Mouse (Mus musculus) kidney, postnatal 0 days (tissue): ENCODE results near the gene Cela1. TPM values are rescaled to one million over a fixed set of nuclear protein-coding genes. Genes with fewer than 3 reads are reported as not detected.

Experiments used
- ATAC-seq: fragments of 200-750 bp; cut with Nextera tagmentation; replicated peaks from 2 replicates; pipeline ENCODE4 v1.8.0; 2017; ENCODE audit warnings: low read depth, moderate number of reproducible peaks, moderate TSS enrichment, moderate library complexity; ENCODE audit not compliant: low FRiP score
- DNase-seq: peaks from one replicate; pipeline ENCODE4 v3.0.0-alpha.2; 2016; ENCODE audit warnings: low spot score
- H3K27ac ChIP-seq: fragments of 300-500 bp; sonication (generic); 2 replicates; pipeline ENCODE4 v1.5.1; 2014; ENCODE audit warnings: mild to moderate bottlenecking
- H3K27me3 ChIP-seq: fragments of 300-500 bp; sonication (generic); 2 replicates; pipeline ENCODE4 v1.6.1; 2014; ENCODE audit warnings: low read length, mixed read lengths; ENCODE audit not compliant: insufficient read depth
- H3K36me3 ChIP-seq: fragments of 300-500 bp; sonication (generic); 2 replicates; pipeline ENCODE4 v1.6.1; 2014; ENCODE audit warnings: low read length, mixed read lengths; ENCODE audit not compliant: insufficient read depth
- H3K4me1 ChIP-seq: fragments of 300-500 bp; sonication (generic); replicated peaks from 2 replicates; pipeline ENCODE4 v1.6.1; 2014; ENCODE audit warnings: antibody characterized with exemption, low read length, mixed read lengths; ENCODE audit not compliant: insufficient read depth
- H3K4me2 ChIP-seq: fragments of 300-500 bp; sonication (generic); 2 replicates; pipeline ENCODE4 v1.6.1; 2014; ENCODE audit warnings: mild to moderate bottlenecking, low read length, moderate library complexity, mixed read lengths
- H3K4me3 ChIP-seq: fragments of 300-500 bp; sonication (generic); replicated peaks from 2 replicates; pipeline ENCODE4 v1.5.1; 2014; ENCODE audit warnings: low read depth, low read length
- H3K9ac ChIP-seq: fragments of 300-500 bp; sonication (generic); 2 replicates; pipeline ENCODE4 v1.6.1; 2014; ENCODE audit warnings: low read depth, low read length
- H3K9me3 ChIP-seq: fragments of 300-500 bp; sonication (generic); replicated peaks from 2 replicates; pipeline ENCODE4 v1.6.1; 2016; ENCODE audit warnings: low read length, inconsistent platforms, mixed read lengths
- CTCF ChIP-seq: IDR thresholded peaks from 2 replicates; pipeline ENCODE4 v1.5.1; 2016; ENCODE audit warnings: antibody characterized with exemption, low read depth, mild to moderate bottlenecking, moderate library complexity
- WGBS: fragments of 180-500 bp; shearing (Covaris S2); extraction: QIAGEN DNeasy Blood & Tissue Kit; methylation state at CpG from one replicate; pipeline ENCODE4 v1.1.7; 2014; 5-methylcytosine and 5-hydroxymethylcytosine counted together
- polyA plus RNA-seq: library from polyadenylated mRNA; unstranded; fragments of >200 nt; fragmentation: Nextera tagmentation; extraction: Ambion mirVana; gene quantifications from 2 replicates; pipeline ENCODE4 v1.2.1, GENCODE M21; 2015

Cela1 gene
- polyA plus RNA-seq, 1 experiment from 2014 or later: 50.5 TPM

DNA sequence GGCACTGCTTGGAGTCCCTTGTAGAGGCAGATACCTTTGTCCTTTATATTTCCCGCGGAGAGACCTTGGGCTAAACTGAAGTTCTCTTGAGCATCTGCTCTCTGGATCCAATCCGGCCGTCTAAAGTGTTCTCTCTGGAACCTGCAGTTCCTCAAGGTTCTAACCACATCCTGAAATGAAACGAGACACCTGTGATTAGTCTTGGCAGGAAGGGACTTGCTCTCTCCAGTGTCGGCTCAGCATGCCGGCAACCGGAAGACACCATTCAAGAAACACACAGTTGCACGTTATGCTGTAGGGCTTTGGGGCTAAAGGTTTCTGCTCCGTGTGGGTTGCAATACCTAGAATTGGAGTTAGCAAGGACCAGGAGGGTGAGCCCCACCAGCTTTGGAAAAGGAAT, 32.3 kb upstream of the Cela1 start:
- ATAC-seq: no peak
- Histone ChIP-seq H3K36me3 (no peaks in the 10 kb centered on the region), H3K4me2 (no peak overlapping the region), H3K27me3 (no peaks in the 10 kb centered on the region), H3K27ac (no peak overlapping the region), H3K9me3 (no peaks in the 10 kb centered on the region), H3K4me3 (no peak overlapping the region), H3K9ac (no peak overlapping the region), H3K4me1 (no peaks in the 10 kb centered on the region)
- DNase-seq: no peak
- no peak for TF ChIP-seq CTCF
- 66% methylated on average over 10 of the region's 10 CpGs for WGBS

DNA sequence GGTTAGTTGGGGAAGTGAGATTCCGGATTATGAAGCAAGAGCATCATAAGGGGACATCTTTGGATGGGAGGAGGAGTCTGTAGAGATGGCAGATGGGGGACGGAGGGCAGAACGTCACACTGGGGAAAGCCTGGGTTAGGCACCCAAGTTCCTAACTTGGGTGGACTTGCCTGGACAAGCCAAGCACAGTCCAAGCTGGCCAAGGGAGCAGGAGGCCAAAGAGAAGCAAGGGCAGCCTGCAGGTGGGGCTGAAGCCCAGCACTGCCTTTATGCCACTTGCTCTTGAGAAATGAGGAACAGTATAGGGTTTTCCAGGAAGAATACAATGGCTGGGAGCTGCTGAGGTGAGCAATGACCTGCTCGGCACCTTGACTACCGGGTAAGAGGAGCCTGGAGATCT, 31.5 kb upstream of the Cela1 start:
- Histone ChIP-seq H3K27me3 (no peaks in the 10 kb centered on the region), H3K4me3 (no peak overlapping the region), H3K4me1 (no peaks in the 10 kb centered on the region), H3K4me2 (no peak overlapping the region), H3K9ac (no peak overlapping the region), H3K36me3 (no peaks in the 10 kb centered on the region), H3K9me3 (no peaks in the 10 kb centered on the region), H3K27ac (no peak overlapping the region)
- no peak for TF ChIP-seq CTCF
- ATAC-seq: no peak
- DNase-seq: no peak
- 94% methylated on average over 5 of the region's 5 CpGs for WGBS

DNA sequence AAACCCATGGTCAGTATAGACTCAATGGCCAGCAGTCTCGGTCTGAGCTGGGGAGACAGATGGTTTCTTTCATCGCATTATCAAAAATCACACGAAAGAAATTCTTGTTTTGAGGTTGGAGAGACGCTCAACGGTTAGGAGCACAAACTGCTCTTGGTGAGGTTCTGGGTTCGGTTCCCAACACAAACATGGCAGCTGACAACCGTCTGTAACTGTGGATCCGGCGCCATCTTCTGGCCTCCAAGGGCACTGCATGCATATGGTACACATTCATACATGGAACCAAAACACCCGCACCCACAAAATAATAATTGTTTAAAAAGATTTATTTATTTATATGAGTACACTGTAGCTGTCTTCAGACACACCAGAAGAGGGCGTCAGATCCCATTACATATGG, 30.9 kb upstream of the Cela1 start:
- no peak overlapping the region for H3K9ac ChIP-seq
- no peaks in the 10 kb centered on the region for H3K4me1 ChIP-seq
- ATAC-seq (no peak), DNase-seq (no peak)
- no peaks in the 10 kb centered on the region for H3K9me3 ChIP-seq
- H3K36me3 ChIP-seq: no peaks in the 10 kb centered on the region
- 83% methylated on average over 11 of the region's 11 CpGs for WGBS
- H3K27me3 ChIP-seq: no peaks in the 10 kb centered on the region
- TF ChIP-seq CTCF: peak; percentile 44
- H3K4me3 ChIP-seq: no peak overlapping the region
- H3K4me2 ChIP-seq: no peak overlapping the region
- no peak overlapping the region for H3K27ac ChIP-seq

DNA sequence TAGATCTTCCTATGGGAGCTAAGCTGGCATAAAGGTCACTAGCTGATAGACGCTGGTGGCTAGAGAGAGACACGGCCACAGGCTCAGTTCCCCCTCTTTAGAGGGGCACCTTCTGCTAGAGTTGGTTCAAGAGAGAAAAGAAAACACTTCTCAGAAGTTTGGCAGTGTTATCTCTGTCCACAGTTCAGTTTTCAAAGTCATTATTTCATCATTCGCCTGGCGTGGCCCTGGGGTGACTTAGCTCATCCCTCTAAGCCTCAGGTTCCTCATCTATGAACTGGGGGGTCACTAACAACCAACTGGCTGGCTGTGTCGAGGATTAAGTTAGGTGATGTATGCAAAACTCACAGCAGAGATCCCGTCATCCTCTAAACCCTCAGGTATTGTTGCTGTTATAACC, 30.2 kb upstream of the Cela1 start:
- no peaks in the 10 kb centered on the region for H3K9me3 ChIP-seq
- H3K27me3 ChIP-seq: no peaks in the 10 kb centered on the region
- no peak for ATAC-seq
- no peak overlapping the region for H3K27ac ChIP-seq
- H3K4me2 ChIP-seq: no peak overlapping the region
- TF ChIP-seq CTCF: no peak
- WGBS: 72% methylated on average over 6 of the region's 6 CpGs
- no peak for DNase-seq
- H3K4me1 ChIP-seq: no peaks in the 10 kb centered on the region
- no peak overlapping the region for H3K4me3 ChIP-seq
- no peaks in the 10 kb centered on the region for H3K36me3 ChIP-seq
- H3K9ac ChIP-seq: no peak overlapping the region

DNA sequence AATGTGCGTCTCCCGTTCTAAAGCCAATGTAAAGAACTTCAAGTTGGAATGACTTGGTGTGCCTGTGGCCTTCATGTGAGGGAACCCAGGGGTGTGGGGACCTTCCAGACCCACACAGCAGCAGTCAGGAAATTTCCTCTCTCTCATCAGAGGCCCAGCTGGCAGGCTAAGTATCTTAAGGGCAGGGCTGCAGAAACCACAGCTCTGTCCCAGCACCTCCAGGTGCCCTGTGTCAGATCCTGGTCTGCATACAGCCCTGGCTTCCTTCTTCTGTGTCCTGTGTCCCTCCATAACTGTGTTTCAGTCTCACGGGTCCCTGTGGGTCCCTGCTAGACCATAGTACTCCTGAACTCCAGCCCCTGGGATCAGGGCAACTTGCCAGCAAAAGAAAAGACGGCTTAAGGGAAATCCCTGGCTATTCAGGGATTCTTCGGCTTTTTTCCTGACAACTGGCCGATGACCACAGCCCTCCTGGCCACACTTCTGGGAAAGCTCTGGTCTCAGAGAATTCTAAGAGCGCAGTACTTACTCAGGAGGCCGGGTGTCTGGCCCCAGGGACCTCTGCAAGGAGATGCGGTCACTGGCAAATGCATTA, 27.8 kb upstream of the Cela1 start:
- Histone ChIP-seq H3K4me2 (no peak overlapping the region), H3K36me3 (no peaks in the 10 kb centered on the region), H3K9ac (no peak overlapping the region), H3K27ac (no peak overlapping the region), H3K9me3 (no peaks in the 10 kb centered on the region), H3K4me1 (no peaks in the 10 kb centered on the region; the same call in 1 of the 2 replicates), H3K27me3 (no peaks in the 10 kb centered on the region), H3K4me3 (no peak overlapping the region)
- 65% methylated on average over 9 of the region's 9 CpGs for WGBS
- no peak for ATAC-seq
- no peak for TF ChIP-seq CTCF
- no peak for DNase-seq

DNA sequence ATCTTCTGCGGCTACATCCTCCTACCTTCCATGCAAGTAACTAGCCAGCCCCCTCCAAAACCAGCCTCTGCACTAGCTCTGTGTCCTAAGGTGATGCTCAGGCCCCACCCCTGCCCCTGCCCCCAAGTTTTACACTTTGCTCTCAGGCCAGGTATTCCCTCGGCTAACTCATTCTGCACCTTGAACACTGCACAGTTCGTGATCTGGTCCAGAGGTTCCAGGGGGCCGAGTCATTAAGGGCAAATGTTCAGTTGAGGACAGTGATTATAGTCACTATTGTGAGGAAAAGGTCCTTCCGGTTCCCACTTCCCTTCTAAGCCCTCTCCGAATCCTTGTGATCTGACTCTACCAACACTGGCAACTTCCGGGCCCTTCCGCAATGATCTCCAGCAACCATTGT, 26.7 kb upstream of the Cela1 start:
- DNase-seq (no peak), ATAC-seq (no peak)
- no peak overlapping the region for H3K4me3 ChIP-seq
- no peaks in the 10 kb centered on the region; the same call in 1 of the 2 replicates for H3K4me1 ChIP-seq
- H3K36me3 ChIP-seq: no peaks in the 10 kb centered on the region
- 86% methylated on average over 8 of the region's 8 CpGs for WGBS
- no peak overlapping the region for H3K9ac ChIP-seq
- no peaks in the 10 kb centered on the region for H3K9me3 ChIP-seq
- H3K4me2 ChIP-seq: no peak overlapping the region
- H3K27me3 ChIP-seq: no peaks in the 10 kb centered on the region
- TF ChIP-seq CTCF: no peak
- no peak overlapping the region for H3K27ac ChIP-seq

DNA sequence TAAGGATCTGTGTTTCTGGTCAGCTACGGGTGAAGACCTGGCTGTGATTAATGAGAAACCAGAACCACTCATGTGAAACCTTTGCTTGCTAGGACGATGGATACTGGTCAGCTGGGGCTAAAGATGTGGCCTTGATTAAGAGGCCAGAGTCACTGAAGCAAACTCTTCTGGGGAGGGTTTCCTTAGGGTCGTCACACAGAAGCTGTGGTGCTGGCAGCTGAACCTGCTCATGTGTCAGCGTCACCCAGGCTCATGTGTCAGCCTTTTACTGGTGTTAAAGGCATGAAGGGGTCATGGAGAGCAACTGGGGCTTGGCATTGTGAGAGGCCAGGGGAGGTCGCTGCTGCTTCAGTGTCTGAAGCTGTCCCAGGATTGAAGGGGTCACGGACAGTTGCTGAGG, 23.1 kb upstream of the Cela1 start:
- H3K9me3 ChIP-seq: no peaks in the 10 kb centered on the region
- peak; percentile 48 for TF ChIP-seq CTCF
- peaks cover 3% of the 10 kb centered on the region; the same call in 1 of the 2 replicates for H3K4me1 ChIP-seq
- no peaks in the 10 kb centered on the region for H3K27me3 ChIP-seq
- H3K4me2 ChIP-seq: no peak overlapping the region
- no peak overlapping the region for H3K4me3 ChIP-seq
- peak overlapping the region; percentile 66 for H3K27ac ChIP-seq
- peak; percentile 75 for ATAC-seq
- peak; percentile 79 for DNase-seq
- WGBS: 37% methylated on average over 6 of the region's 6 CpGs
- H3K36me3 ChIP-seq: no peaks in the 10 kb centered on the region
- no peak overlapping the region for H3K9ac ChIP-seq
